13 mouse cellular contexts compared by ENCODE assay signal in the genomic region with DNA sequence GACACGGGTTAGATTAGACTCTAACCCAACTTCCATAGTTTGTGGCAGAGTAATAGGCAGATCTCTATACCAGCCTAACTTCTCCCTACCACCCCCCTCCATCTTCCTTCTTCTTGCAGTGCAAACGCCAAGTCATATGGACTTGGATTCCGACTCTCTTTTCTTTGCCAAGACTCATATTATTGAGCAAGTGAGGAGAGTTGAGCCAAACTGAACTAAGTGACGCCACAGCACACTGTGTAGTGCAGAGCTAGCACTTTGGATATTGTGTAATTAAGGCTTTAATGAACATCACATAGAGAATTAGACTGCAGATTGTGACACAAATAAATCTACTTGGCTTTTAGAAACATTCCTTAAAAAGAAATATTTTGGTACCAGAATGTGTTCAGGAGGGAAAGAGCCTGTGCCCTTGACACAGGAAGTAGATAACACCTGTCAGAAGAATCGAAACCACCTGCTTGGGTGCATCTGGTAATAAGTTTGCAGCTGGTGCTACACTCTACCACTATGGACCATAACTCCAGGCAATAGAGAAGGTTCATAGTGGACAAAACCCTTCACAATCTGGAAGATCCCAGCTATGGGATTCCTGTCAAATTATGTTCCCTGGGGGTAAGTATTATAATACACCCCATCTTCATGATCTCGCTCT.
DNase-seq lines count a peak whose midpoint lies in the region; ATAC-seq and TF ChIP-seq lines count a peak whose summit lies in the region.
"Had no signal": no experiment of that assay in that cellular context is flagged by ENCODE, and none has a peak within 500 bp of the region (broad histone marks: within the 10 kb centered on the region; RNA-seq: fewer than 3 reads in every experiment).

No protein-coding gene starts in this region.

- no peak overlapping the region for H3K27ac ChIP-seq in forebrain, embryonic 14.5 days (ENCODE audit: low read depth, low read length)
- no peak overlapping the region for H3K27ac ChIP-seq in forebrain, embryonic 10.5 days
- no peak overlapping the region for H3K27ac ChIP-seq in limb, embryonic 14.5 days (replicated peaks; ENCODE audit: low read depth, low read length)
- H3K27ac ChIP-seq in limb, embryonic 10.5 days = no peak overlapping the region
- H3K27ac ChIP-seq: embryonic facial prominence, embryonic 12.5 days; hindbrain, embryonic 14.5 days; limb, embryonic 12.5 days had no signal

- no peaks in the 10 kb centered on the region for H3K27me3 ChIP-seq in forebrain, embryonic 14.5 days (replicated peaks; ENCODE audit: control insufficient read depth, insufficient read depth, low read length)
- no peaks in the 10 kb centered on the region for H3K27me3 ChIP-seq in forebrain, embryonic 10.5 days (ENCODE audit: poor library complexity, severe bottlenecking)
- H3K27me3 ChIP-seq in limb, embryonic 14.5 days (ENCODE audit: control insufficient read depth, insufficient read depth, low read length) = no peaks in the 10 kb centered on the region
- no peaks in the 10 kb centered on the region for H3K27me3 ChIP-seq in limb, embryonic 10.5 days (ENCODE audit: low read depth, poor library complexity, severe bottlenecking)
- H3K27me3 ChIP-seq: embryonic facial prominence, embryonic 12.5 days; limb, embryonic 12.5 days had no signal

- H3K9me3 ChIP-seq in forebrain, embryonic 14.5 days (replicated peaks; ENCODE audit: control insufficient read depth, low read length) = no peaks in the 10 kb centered on the region
- H3K9me3 ChIP-seq in forebrain, embryonic 10.5 days = no peaks in the 10 kb centered on the region
- H3K9me3 ChIP-seq in limb, embryonic 14.5 days (ENCODE audit: control insufficient read depth, low read length) = no peaks in the 10 kb centered on the region
- no peaks in the 10 kb centered on the region for H3K9me3 ChIP-seq in limb, embryonic 10.5 days (replicated peaks)
- H3K9me3 ChIP-seq: embryonic facial prominence, embryonic 12.5 days; limb, embryonic 12.5 days had no signal

- H3K4me2 ChIP-seq in forebrain, embryonic 14.5 days (ENCODE audit: low read length) = no peak overlapping the region
- H3K4me2 ChIP-seq in limb, embryonic 14.5 days (replicated peaks; ENCODE audit: low read depth, low read length, severe bottlenecking) = no peak overlapping the region
- H3K4me2 ChIP-seq: embryonic facial prominence, embryonic 12.5 days; hindbrain, embryonic 14.5 days; limb, embryonic 12.5 days had no signal

- ATAC-seq in forebrain, embryonic 14.5 days = no peak; the same call in 1 of the 2 replicates
- peak; percentile 41; the same call in 1 of the 2 replicates for ATAC-seq in limb, embryonic 14.5 days (ENCODE audit: low FRiP score, low read depth)

- no peaks in the 10 kb centered on the region for H3K36me3 ChIP-seq in forebrain, embryonic 14.5 days (ENCODE audit: control insufficient read depth, insufficient read depth, low read length)
- H3K36me3 ChIP-seq in forebrain, embryonic 10.5 days (replicated peaks) = no peaks in the 10 kb centered on the region
- H3K36me3 ChIP-seq in limb, embryonic 14.5 days (ENCODE audit: control insufficient read depth, insufficient read depth, low read length) = no peaks in the 10 kb centered on the region
- H3K36me3 ChIP-seq in limb, embryonic 10.5 days = no peaks in the 10 kb centered on the region
- H3K36me3 ChIP-seq: embryonic facial prominence, embryonic 12.5 days; limb, embryonic 12.5 days had no signal

- TF ChIP-seq POLR2A in limb, embryonic 14.5 days (IDR thresholded peaks at IDR 0.05; ENCODE audit: borderline replicate concordance, extremely low read depth, insufficient read depth, insufficient read length) = no peak

- DNase-seq in forebrain, embryonic 14.5 days (ENCODE audit: low spot score) = peak; percentile 44
- no peak for DNase-seq in forebrain, embryonic 10.5 days (ENCODE audit: extremely low spot score, low spot score)
- DNase-seq in limb, embryonic 14.5 days (ENCODE audit: low spot score) = peak; percentile 61
- DNase-seq in limb, embryonic 10.5 days (ENCODE audit: low spot score) = no peak
- peak; percentile 91 for DNase-seq in gonadal fat pad, adult 2 months (ENCODE audit: low read depth)
- peak; percentile 7 for DNase-seq in lung, postnatal 14 days
- DNase-seq in thymus, postnatal 10 days (ENCODE audit: low spot score in 2 of 2) = no peak
- DNase-seq in thymus, postnatal 25 days = no peak
- DNase-seq: cerebellum, postnatal 10 days; thymus, postnatal 4 days had no signal

- no peak overlapping the region for H3K4me3 ChIP-seq in forebrain, embryonic 14.5 days (ENCODE audit: low read depth, low read length)
- no peak overlapping the region for H3K4me3 ChIP-seq in forebrain, embryonic 10.5 days
- H3K4me3 ChIP-seq in limb, embryonic 14.5 days (replicated peaks; ENCODE audit: low read length) = no peak overlapping the region
- no peak overlapping the region for H3K4me3 ChIP-seq in limb, embryonic 10.5 days
- H3K4me3 ChIP-seq: embryonic facial prominence, embryonic 12.5 days; limb, embryonic 12.5 days had no signal

- no peak overlapping the region for H3K9ac ChIP-seq in forebrain, embryonic 14.5 days (ENCODE audit: low read length)
- H3K9ac ChIP-seq in limb, embryonic 14.5 days (ENCODE audit: low read depth, low read length, severe bottlenecking) = no peak overlapping the region
- H3K9ac ChIP-seq: embryonic facial prominence, embryonic 12.5 days; hindbrain, embryonic 14.5 days; limb, embryonic 12.5 days had no signal

- no peaks in the 10 kb centered on the region for H3K4me1 ChIP-seq in forebrain, embryonic 14.5 days (ENCODE audit: control insufficient read depth, insufficient read depth, low read length)
- H3K4me1 ChIP-seq in forebrain, embryonic 10.5 days = no peaks in the 10 kb centered on the region
- peaks cover 8% of the 10 kb centered on the region; the same call in 1 of the 2 replicates for H3K4me1 ChIP-seq in limb, embryonic 14.5 days (ENCODE audit: control insufficient read depth, insufficient read depth, low read length)
- H3K4me1 ChIP-seq in limb, embryonic 10.5 days = no peaks in the 10 kb centered on the region
- H3K4me1 ChIP-seq: embryonic facial prominence, embryonic 12.5 days; limb, embryonic 12.5 days had no signal

- WGBS in forebrain, embryonic 14.5 days = 81% methylated on average over 6 of the region's 6 CpGs
- 89% methylated on average over 6 of the region's 6 CpGs for WGBS in forebrain, embryonic 10.5 days
- WGBS in limb, embryonic 14.5 days = 68% methylated on average over 6 of the region's 6 CpGs
- 89% methylated on average over 6 of the region's 6 CpGs for WGBS in limb, embryonic 10.5 days

Comparison
In these comparisons a context has a peak if more than half of its experiments do, and no peak if none do; other contexts are left out.
1. DNase-seq: peak in forebrain, embryonic 14.5 days (single experiment), limb, embryonic 14.5 days (single experiment), gonadal fat pad, adult 2 months (single experiment) and lung, postnatal 14 days (single experiment); none in forebrain, embryonic 10.5 days (single experiment), limb, embryonic 10.5 days (single experiment), thymus, postnatal 10 days (0 of 2) and thymus, postnatal 25 days (single experiment).